Comparison of ENCODE assay signal across 7 mouse cellular contexts in the genomic region with DNA sequence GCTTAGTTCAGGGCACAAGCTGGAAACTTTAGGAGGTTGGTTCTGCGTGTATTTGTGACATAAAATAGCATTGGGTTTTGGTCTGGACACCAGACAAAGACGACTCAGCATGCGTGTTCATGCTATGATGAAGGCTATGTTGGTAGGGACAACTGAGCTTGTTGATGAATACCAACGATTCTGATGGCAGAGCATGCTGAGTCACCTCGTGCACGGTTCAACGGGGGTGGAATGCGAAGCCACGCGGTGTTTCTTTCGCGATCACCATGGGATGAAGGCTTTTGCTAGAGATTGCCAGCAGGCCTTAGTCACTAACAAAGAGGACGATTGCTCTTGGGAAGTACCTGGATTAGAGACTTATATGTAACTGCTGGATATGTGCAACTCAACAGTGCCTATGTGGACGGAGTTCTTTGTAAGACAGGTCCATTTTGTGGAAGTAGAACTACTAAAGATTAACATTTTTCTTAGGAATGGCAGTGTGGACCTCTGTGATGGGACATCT. TPM values are rescaled to one million over a fixed set of nuclear protein-coding genes. Genes with fewer than 3 reads are reported as not detected.
DNase-seq lines count a peak whose midpoint lies in the region; ATAC-seq lines count a peak whose summit lies in the region.

No protein-coding gene starts in this region.

- H3K9ac ChIP-seq in embryonic facial prominence, embryonic 12.5 days, result peak overlapping the region; percentile 93

- DNase-seq in layer of hippocampus, adult 9-11 months, result peak; percentile 33
- no peak for DNase-seq in layer of hippocampus, postnatal 14 days (ENCODE audit: low spot score in 2 of 2)
- DNase-seq in NIH3T3 (ENCODE audit: low read depth), result peak; percentile 78
- DNase-seq in B cell, adult 2 months, result no peak

- ATAC-seq in embryonic facial prominence, embryonic 12.5 days (ENCODE audit: insufficient number of reproducible peaks, insufficient read depth, low FRiP score, low TSS enrichment), result peak; percentile 42
- peak; percentile 19 for ATAC-seq in inflammation-experienced regulatory T-cells, adult 6 months
- ATAC-seq in megakaryocyte, adult 5-6 weeks (ENCODE audit: poor library complexity, severe bottlenecking), result peak; percentile 46

- under 1% methylated on average over 14 of the region's 14 CpGs for WGBS in embryonic facial prominence, embryonic 12.5 days

- H3K4me1 ChIP-seq in embryonic facial prominence, embryonic 12.5 days, result peaks cover 13% of the 10 kb centered on the region

- peak overlapping the region; percentile 66 for H3K4me2 ChIP-seq in embryonic facial prominence, embryonic 12.5 days (replicated peaks)

- no peaks in the 10 kb centered on the region for H3K9me3 ChIP-seq in embryonic facial prominence, embryonic 12.5 days

- H3K36me3 ChIP-seq in embryonic facial prominence, embryonic 12.5 days, result peaks cover 50% of the 10 kb centered on the region

- H3K27me3 ChIP-seq in embryonic facial prominence, embryonic 12.5 days, result no peaks in the 10 kb centered on the region

- peak overlapping the region; percentile 92 for H3K27ac ChIP-seq in embryonic facial prominence, embryonic 12.5 days

- H3K4me3 ChIP-seq in embryonic facial prominence, embryonic 12.5 days, result peak overlapping the region; percentile 84

RNA-seq across cellular contexts. Expression of a gene that starts 0.7 kb away (rescaled TPM):
- total RNA-seq in layer of hippocampus, postnatal 14 days (2021), result 10 to 100 TPM; 15.7 to 19.2 TPM
- 8.9 and 9.4 TPM in 2 replicates for polyA plus RNA-seq in embryonic facial prominence, embryonic 12.5 days (2016; fragmentation: Nextera tagmentation; extraction: Ambion mirVana)
- 1 to 10 TPM; 6.0 to 8.8 (median 7.1) TPM for polyA plus RNA-seq in inflammation-experienced regulatory T-cells, adult 6 months (2017; shearing (Covaris generic))
- 5.2 and 5.8 TPM in 2 replicates for total RNA-seq in megakaryocyte, adult 5-6 weeks (2015)
- total RNA-seq in megakaryocyte, adult 5-6 weeks (2017), result 7.0 TPM in 2 replicates

RNA-seq across cellular contexts. Expression of a gene that starts 35.1 kb away (rescaled TPM):
- 10 to 100 TPM; 27.0 TPM for total RNA-seq in layer of hippocampus, postnatal 14 days (2021)
- polyA plus RNA-seq in embryonic facial prominence, embryonic 12.5 days (2016; fragmentation: Nextera tagmentation; extraction: Ambion mirVana), result 32.5 and 35.2 TPM in 2 replicates
- 10 to 100 TPM; 15.0 to 27.5 (median 16.3) TPM for polyA plus RNA-seq in inflammation-experienced regulatory T-cells, adult 6 months (2017; shearing (Covaris generic))
- total RNA-seq in megakaryocyte, adult 5-6 weeks (2015), result 18.3 and 20.9 TPM in 2 replicates
- total RNA-seq in megakaryocyte, adult 5-6 weeks (2017), result 12.8 and 15.3 TPM in 2 replicates

RNA-seq across cellular contexts. Expression of a gene that starts 35.2 kb away (rescaled TPM):
- total RNA-seq in layer of hippocampus, postnatal 14 days (2021), result 1 to 10 TPM; 1.6 to 1.9 TPM
- polyA plus RNA-seq in embryonic facial prominence, embryonic 12.5 days (2016; fragmentation: Nextera tagmentation; extraction: Ambion mirVana), result 31.9 and 32.3 TPM in 2 replicates
- 10 to 100 TPM; 15.8 to 44.5 (median 19.1) TPM for polyA plus RNA-seq in inflammation-experienced regulatory T-cells, adult 6 months (2017; shearing (Covaris generic))
- total RNA-seq in megakaryocyte, adult 5-6 weeks (2015), result 42.7 and 56.4 TPM in 2 replicates
- total RNA-seq in megakaryocyte, adult 5-6 weeks (2017), result 7.7 and 13.0 TPM in 2 replicates

RNA-seq across cellular contexts. Expression of a gene that starts 56.9 kb away (rescaled TPM):
- total RNA-seq in layer of hippocampus, postnatal 14 days (2021), result under 1 TPM; 0.48 to 0.58 TPM
- polyA plus RNA-seq in embryonic facial prominence, embryonic 12.5 days (2016; fragmentation: Nextera tagmentation; extraction: Ambion mirVana), result 2.9 TPM in 2 replicates
- 10 to 100 TPM in 1 of 3 experiments, 1 to 10 TPM in 2; 5.1 to 13.6 (median 9.2) TPM for polyA plus RNA-seq in inflammation-experienced regulatory T-cells, adult 6 months (2017; shearing (Covaris generic))
- total RNA-seq in megakaryocyte, adult 5-6 weeks (2015), result 0.16 and 1.1 TPM in 2 replicates
- total RNA-seq in megakaryocyte, adult 5-6 weeks (2017), result 0.61 and 1.4 TPM in 2 replicates

Comparison
In these comparisons a context has a peak if more than half of its experiments do, and no peak if none do; other contexts are left out.
1. DNase-seq: peak in layer of hippocampus, adult 9-11 months (single experiment) and NIH3T3 (single experiment); none in layer of hippocampus, postnatal 14 days (0 of 2) and B cell, adult 2 months (0 of 2).
2. Peak in every context shown above with its lines, with median percentiles within 50 percentile points of each other: ATAC-seq.